Mouse (Mus musculus) thymus, postnatal 14 days (tissue): Measurements from ENCODE around the gene Sox6.

Source experiments
- DNase-seq: peaks from one replicate; pipeline ENCODE4 v3.0.0; 2021

Gene Sox6

DNA sequence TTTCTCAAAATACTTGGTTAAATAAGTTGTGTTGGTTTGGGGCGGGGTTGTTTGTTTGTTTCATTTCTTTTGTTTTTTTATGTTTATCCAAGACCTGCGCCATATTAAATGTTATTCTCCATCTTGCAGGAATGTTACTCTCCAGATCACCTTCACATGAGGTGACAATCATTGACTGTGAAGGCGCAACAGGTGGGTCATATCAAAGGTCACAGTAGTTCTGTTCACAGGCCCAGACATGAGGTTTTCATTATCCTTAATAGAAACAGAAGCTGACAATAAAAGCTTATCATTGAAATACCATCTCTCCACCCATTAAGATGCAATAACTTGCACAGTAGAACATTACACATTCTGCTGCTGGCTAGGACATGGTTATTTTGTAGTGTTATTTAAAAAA lies 54.5 kb downstream of the Sox6 start:
- no peak for DNase-seq

- DNase-seq = no peak
These were observed 58.6 kb downstream of the Sox6 start for GRCm38 (mm10) chr7:115979813-115980512.

GRCm38 (mm10) chr7:115974518-115974917 lies 64.1 kb downstream of the Sox6 start:
- DNase-seq = no peak

DNA sequence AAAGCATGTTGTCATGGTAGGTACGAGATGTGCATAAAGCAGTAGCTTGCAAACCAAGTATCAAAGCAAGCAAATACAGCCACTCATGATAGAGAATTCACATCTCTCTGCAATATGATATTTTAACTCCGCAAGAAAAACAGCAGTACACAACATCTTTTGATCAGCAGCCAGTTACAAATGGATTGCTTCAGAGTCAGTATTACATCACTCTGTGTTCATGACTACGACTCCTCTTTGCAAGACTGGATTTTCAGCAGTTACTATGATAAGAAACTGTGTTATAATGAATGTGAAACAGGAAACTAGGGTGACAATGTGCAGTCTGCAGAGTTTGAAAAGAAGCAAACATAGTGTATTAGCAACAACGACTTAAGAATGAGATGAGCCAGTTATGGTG lies 71.4 kb downstream of the Sox6 start:
- DNase-seq = no peak

DNA sequence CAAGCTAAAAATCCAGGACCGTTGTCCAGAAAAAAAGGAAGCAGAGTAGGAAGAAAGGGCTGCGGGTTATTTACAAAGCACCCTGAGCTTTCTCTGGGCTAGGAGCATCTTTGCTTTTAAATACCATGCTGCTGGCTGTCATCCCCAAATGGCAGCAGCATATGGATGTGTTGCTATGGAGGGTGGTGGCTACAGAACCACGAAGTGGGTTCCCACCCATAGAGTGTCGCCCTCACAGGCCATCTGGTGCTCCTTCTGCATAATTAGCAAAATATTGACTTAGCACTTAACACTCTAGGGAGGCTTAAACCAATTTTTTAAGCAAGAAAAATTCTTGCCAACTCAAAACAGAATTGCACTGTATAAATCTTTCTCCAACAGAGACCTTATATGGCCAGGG lies 72.4 kb downstream of the Sox6 start:
- DNase-seq = no peak

DNA sequence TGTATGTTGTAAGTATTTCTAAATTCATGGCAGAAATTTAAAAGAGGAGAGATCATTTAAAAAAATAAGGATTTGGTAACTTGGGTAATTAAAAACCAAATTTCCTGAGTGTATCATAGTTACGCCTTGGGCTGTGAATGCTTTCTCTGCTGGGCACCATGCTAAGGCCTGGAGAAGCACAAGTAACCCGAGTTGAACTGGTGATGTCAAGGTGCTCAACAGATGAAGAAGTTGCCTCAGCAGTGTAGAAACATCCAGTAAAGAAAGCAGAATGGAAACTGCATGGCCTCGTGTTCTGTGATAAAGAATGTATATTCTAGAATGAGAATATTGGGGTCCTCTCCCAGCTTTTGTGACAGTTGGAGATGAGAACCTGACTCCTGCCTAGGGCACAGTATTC lies 85.5 kb downstream of the Sox6 start:
- no peak for DNase-seq

GRCm38 (mm10) chr7:115952235-115952634 lies 86.4 kb downstream of the Sox6 start:
- no peak for DNase-seq

- no peak for DNase-seq
These were observed 86.9 kb downstream of the Sox6 start for GRCm38 (mm10) chr7:115951689-115952088.

- DNase-seq = no peak
These were observed 90.7 kb downstream of the Sox6 start for GRCm38 (mm10) chr7:115947916-115948315.

- DNase-seq = no peak
These were observed 92.0 kb downstream of the Sox6 start for GRCm38 (mm10) chr7:115946559-115946958.

DNA sequence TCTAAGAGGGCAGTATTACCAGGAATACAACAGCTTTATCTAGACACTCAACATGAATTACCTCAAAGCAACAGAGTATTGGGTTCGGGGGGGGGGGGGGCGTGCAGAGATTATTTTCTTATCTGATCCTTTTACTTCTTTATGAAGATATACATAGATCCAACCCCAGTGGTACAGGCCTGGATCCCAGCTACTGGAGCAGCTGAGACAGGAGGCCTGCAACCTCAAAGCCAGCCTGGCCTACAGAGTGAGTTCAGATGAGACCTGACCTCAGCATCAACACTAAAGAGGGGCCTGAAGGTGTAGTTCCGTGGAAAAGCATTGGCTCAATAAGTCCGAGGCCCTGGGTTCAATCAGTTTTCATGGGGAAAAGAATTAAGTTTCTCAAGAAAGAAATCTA lies 93.1 kb downstream of the Sox6 start:
- no peak for DNase-seq

GRCm38 (mm10) chr7:115944250-115944649 lies 94.3 kb downstream of the Sox6 start:
- DNase-seq = no peak

- DNase-seq = no peak
These were observed 96.8 kb downstream of the Sox6 start for GRCm38 (mm10) chr7:115941766-115942165.

DNA sequence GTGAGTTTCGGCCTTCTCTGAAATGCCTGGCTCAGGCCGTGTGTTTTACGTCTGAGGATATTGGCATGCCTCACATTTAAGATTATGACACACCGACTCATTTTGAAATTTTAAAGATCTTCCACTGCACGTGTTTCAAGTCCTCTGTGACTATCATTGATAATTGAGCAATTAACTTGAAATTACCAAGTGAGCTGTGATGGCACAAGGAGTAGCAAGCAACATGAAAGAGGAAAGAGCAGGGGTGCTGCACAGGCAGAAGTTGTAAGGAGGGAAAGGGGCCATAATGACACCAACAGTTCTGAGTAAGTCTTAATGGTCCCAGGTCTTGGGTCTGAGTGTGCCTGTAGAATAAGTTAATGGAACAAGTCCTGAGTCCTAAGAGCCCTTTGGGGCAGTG lies 99.3 kb downstream of the Sox6 start:
- no peak for DNase-seq

DNA sequence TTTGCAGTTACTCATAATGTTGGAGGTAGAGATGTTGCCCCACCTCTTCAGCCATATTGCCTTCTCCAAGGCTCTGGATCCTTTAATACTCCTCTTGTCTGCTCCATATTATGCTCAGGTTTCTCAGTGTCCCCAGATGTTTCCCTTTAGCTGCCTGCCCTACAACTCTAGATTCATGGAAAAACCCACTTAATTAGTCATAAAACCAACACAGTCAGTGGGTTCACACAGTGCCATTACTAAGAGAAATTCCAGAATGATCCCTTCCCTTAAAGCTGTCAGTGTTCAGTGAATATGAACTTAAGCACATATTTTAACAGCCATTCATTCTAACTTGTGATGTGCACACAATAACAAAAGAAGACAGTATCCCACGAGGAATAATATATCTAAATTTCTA lies 101.7 kb downstream of the Sox6 start:
- DNase-seq = no peak

GRCm38 (mm10) chr7:115915338-115915737 lies 123.3 kb downstream of the Sox6 start:
- DNase-seq = no peak

GRCm38 (mm10) chr7:115910313-115910712 lies 128.3 kb downstream of the Sox6 start:
- DNase-seq = no peak

GRCm38 (mm10) chr7:115904798-115905207 lies 133.8 kb downstream of the Sox6 start:
- no peak for DNase-seq

- no peak for DNase-seq
These were observed 134.4 kb downstream of the Sox6 start for GRCm38 (mm10) chr7:115903931-115904797.

GRCm38 (mm10) chr7:115903368-115903767 lies 135.2 kb downstream of the Sox6 start:
- no peak for DNase-seq

- no peak for DNase-seq
These were observed 142.8 kb downstream of the Sox6 start for GRCm38 (mm10) chr7:115895831-115896230.

DNA sequence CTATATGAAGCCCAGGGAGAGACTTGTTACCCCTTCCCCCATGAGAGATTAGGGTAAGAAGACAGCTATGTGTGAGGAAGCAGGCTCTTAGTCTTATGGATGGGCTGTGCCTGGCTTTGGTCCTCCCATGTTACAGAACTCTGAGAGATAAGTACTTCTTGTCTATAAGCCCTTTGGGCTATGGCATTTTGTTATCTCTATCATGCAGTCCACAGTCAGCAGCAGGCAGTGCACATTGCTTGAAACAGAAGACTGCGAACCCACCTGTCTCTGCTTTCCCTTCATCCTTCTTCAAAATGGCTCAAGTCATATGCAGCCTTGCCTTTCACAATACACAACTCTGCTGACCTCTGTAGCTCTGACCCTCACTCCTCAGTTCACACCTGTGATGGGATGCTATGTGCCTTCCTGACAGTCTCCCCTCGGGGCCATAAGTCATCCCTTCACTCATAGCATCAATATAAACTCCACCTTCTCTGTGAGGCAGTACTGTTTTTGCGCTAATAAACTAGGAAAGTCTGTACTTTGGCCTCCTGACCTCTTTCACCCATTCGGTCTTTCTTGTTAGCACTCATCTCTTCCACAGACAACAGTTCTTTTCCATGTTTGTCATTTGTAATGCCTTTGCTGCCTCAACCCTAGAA lies 143.4 kb downstream of the Sox6 start:
- DNase-seq = no peak

- no peak for DNase-seq
These were observed 147.1 kb downstream of the Sox6 start for GRCm38 (mm10) chr7:115891482-115891881.

DNA sequence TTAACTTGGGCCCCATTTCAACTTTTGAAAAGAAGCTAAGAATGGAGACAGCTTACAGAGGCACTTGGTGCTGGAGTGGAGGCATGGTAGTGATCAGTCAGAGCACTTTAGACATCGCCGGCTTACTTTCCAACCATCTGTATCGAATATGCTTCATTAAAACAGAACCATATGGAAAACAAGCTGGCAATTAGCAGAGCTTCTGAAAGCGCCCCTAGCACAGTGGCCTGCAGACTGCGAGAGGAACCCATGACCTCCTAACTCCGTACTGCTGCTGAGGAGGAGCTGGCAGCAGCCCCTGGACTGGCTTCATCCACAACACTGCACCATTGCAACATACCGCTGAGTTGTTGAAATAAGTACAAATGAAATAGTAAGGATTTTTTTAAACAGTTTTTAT lies 148.7 kb downstream of the Sox6 start:
- no peak for DNase-seq
